Mouse (Mus musculus) retina, postnatal 7 days (tissue): ENCODE results near the gene C1qb.
A peak's percentile ranks its signal among the peaks of the same experiment; 100 is the strongest.

Experiments
- DNase-seq: peaks from one replicate; pipeline ENCODE4 v3.0.0-alpha.2; 2012; ENCODE audit warnings: low read depth, low spot score

C1qb gene

GRCm38 (mm10) chr4:136886101-136886500 is at the start of gene C1qb:
C1qb (minus strand) TSS chr4:136886187.
- DNase-seq, result no peak

DNA sequence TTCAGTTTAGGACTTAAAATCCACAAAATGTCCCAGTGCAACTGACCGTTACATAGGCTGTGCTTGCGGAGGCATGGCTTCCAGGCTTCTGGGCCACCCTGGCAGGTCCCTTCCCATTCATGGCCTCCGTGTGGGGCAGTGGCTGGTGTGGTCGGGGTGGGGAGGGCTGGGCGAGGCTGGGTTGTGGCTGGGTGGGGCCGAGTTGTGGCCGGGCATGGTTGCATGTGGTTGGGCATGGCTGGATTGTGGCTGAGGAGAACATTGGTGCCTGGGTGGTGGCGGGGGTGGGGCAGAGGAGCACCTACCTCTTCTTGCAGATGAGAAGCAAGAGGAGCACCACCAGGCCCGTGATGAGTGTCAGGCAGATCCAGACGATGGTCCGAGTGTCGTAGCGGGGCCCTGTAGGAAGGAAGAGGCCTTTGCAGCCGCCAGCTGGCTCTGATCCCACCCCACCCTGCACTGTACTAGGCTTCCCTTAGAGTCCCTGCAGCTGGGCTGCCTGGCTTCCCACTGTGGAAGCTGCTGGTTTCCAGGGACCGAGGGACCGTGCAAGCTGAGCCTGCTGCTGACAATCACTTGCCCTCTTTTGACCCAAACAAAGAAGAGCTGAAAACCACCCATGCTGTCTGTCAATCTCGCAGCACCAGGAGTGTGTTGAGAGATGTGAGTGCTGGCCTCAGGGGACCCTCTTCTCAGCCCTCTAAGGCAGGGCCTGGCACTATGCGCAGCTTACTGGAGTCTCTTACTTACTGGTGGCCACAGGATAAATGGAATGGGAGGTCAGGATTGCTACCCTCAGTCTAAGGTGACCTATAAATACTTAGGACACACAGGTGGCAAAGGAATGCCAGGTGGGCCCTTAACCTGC is 49.0 kb upstream of the C1qb start:
- no peak for DNase-seq

DNA sequence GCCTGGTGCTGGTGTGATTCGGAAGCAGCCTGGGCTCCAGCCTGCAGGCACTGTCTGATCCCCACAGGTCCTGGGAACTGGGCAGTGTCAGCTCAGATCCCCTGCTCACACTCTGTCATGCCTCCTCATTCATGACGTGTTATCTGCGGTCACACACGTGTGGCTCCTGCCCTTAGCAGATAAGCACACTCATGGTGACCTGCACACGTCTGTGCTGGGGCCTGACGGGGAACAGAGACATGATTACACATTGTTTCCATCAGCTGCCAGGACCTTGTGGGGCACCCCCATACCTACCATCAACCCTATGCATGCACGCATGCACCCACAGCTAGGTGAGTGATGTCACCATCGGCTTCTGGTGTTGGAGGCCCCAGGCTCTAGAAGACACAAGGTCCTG is 44.5 kb upstream of the C1qb start:
- DNase-seq, result no peak

DNA sequence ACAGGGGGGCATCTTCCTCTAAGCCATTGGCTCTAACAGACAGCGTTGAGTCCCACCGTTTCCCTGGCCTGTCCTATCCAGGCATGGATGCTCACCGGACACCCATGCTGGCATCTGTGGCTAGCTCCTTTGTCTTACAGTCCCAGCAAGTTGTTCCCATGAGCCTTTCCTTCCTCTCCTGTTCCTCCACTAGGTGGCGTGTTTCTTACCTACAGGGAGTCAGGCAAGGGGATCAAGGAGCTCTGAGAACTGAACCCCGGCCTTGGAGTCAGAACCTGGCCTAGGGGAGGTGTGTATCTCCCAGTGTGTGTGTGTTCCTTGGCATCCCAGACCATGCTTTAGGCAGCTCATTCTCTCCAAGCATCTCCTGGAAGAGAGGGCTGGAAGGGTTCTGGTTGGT is 42.9 kb upstream of the C1qb start:
- DNase-seq, result no peak

- DNase-seq, result no peak
Measured at GRCm38 (mm10) chr4:136925804-136926203, 39.8 kb upstream of the C1qb start.

DNA sequence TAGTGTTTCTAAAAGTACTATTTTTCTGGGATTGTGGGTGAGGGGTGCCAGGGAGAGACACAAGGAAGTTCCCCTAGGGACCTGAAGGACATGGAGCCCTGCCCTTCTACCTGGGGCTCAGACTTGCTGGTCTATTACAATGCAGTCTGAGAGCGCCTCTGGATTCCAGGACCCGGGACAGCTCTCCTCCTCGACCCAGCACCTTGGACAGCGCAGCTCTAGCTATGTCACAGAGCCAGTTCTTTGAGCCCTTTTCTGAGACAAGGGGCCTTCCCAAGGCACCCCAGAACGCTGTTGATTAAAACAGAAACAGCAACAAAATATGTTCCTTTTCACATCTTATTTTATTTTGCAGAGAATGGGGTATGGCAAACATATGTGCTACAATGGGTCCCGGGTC is 38.5 kb upstream of the C1qb start:
- no peak for DNase-seq

DNA sequence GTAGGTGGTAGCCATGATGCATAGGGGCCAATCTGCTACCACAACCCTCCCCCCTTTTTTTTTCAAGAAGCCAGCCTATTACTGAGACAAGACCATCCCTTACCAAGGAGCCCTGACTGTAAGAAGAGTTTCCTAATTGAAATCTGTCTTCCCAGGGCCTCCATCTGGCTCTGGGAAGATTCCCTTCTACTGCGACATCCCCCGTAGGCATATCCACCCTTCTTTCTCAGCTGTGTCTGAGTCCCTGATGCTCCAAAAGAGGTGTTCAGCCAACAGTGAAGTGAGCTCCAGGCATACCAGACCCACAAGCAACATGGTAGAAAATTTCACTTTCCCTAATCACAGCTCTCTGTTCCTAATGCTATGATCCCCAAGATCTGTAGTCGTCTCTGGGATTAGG is 33.5 kb upstream of the C1qb start:
- no peak for DNase-seq

GRCm38 (mm10) chr4:136918834-136919233 is 32.8 kb upstream of the C1qb start:
- no peak for DNase-seq

- no peak for DNase-seq
Measured at GRCm38 (mm10) chr4:136917165-136917524, 31.2 kb upstream of the C1qb start.

- DNase-seq, result no peak
Measured at GRCm38 (mm10) chr4:136916359-136917164, 30.6 kb upstream of the C1qb start.

- no peak for DNase-seq
Measured at GRCm38 (mm10) chr4:136912841-136913240, 26.9 kb upstream of the C1qb start.

DNA sequence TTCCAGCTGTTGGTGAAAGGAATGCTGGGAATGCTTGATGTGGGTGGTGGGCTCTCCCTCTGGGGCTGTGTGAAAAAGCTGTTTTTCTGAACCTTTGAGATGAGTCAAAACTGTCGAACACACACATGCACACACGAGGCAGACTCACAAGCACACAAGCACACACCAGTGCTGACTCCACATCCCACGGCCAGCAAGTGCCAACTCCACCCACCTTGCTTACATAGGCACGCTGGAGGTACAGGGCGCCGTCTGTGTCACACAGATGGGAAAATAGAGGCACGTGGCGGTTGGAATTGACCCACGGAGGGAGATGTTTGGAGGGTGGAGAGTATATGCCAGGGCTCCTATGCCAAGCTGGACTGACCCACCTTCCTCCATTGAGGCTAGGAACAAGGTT is 25.8 kb upstream of the C1qb start:
- DNase-seq, result no peak

GRCm38 (mm10) chr4:136911211-136911646 is 25.2 kb upstream of the C1qb start:
- no peak for DNase-seq

DNA sequence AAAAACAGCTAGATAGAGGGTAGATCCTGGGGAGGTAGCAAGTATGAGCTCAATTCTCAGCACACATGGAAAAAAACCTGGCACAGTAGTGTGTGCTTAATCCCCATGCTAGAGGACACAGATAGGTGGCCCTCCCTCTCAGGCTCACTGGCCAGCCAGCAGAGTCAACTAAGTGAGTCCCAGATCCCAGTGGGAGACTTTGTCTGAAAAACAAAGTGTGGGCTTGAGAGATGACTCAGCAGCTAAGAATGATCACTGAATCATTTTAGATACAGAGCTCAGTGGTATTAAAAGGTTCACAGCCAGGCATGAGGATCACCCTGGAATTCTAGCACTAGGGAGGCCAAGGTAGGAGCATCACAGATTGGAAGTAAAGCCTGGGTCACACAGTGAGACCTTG is 21.8 kb upstream of the C1qb start:
- no peak for DNase-seq

DNA sequence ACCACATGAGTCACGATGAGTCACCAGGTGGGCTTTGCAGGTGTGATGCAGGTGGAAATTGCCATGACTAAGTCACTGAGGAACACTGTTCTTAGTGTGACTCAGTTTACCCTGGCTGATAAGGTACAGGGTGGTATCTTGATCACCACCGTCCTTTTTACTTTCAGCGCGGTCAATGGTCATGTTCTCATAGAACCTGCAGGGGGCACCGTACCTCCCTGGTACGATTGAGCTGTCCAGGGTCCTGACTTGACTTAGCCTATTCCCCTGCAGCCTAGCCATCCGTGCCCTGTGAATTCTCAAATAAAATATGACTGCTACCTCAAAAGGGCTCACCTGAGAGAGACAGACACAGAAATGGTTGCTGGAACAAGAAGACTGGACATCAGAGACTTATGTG is 21.0 kb upstream of the C1qb start:
- DNase-seq, result no peak

GRCm38 (mm10) chr4:136904767-136905539 is 19.0 kb upstream of the C1qb start:
- peak; percentile 73 for DNase-seq

DNA sequence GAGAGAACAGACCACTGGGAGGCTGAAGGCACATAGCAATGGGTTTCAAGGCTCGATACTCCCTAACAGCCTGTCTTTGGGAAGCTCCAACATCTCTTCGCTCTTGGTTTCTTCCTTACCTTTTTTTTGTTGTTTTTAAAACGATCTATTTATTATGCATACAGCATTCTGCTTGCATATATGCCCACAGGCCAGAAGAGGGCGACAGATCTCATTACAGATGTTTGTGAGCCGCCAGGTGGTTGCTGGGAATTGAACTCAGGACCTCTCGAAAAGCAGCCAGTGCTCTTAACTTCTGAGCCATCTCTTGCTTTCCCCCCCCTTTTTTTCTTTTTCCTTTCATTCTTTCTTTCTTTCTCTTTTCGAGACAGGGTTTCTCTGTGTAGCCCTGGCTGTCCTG is 13.2 kb upstream of the C1qb start:
- DNase-seq, result no peak

DNA sequence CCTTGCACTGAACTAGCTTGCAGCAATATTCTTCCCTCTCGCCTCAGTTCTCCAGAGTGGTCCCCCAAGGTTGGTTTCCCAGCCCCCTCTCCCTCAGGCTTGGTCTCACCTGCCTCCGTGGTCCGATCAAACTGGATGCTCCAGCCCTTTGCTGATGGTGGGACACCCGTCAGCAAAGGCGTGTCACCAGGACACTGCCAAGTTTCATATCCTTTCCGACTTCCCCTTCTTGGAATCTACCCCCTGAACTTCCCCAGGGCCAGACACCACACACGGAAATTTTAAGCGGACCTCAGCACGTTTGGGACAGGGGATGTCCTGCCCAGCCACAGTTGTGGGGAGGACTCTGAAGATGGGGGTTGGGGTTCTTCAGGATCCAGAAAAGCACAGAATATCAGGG is 12.7 kb upstream of the C1qb start, which contains the start of gene C1qa:
C1qa (minus strand) TSS at position 167 of the 400 bp plus-strand sequence.
- no peak for DNase-seq

- DNase-seq, result no peak
Measured at GRCm38 (mm10) chr4:136898084-136898598, 12.2 kb upstream of the C1qb start.

- no peak for DNase-seq
Measured at GRCm38 (mm10) chr4:136896461-136896860, 10.5 kb upstream of the C1qb start.

- DNase-seq, result no peak
Measured at GRCm38 (mm10) chr4:136895861-136896260, 9.9 kb upstream of the C1qb start.

GRCm38 (mm10) chr4:136894821-136895220 is 8.8 kb upstream of the C1qb start:
- no peak for DNase-seq
